Mouse (Mus musculus) frontal cortex, postnatal 25 days (tissue): ENCODE measurements around the gene Lrrc52.

ENCODE experiments used
- DNase-seq, 2 experiments: peaks; one replicate each; pipeline ENCODE4 v3.0.0; 2022; ENCODE audit warnings: low spot score in 2 of 2

Gene Lrrc52

DNA sequence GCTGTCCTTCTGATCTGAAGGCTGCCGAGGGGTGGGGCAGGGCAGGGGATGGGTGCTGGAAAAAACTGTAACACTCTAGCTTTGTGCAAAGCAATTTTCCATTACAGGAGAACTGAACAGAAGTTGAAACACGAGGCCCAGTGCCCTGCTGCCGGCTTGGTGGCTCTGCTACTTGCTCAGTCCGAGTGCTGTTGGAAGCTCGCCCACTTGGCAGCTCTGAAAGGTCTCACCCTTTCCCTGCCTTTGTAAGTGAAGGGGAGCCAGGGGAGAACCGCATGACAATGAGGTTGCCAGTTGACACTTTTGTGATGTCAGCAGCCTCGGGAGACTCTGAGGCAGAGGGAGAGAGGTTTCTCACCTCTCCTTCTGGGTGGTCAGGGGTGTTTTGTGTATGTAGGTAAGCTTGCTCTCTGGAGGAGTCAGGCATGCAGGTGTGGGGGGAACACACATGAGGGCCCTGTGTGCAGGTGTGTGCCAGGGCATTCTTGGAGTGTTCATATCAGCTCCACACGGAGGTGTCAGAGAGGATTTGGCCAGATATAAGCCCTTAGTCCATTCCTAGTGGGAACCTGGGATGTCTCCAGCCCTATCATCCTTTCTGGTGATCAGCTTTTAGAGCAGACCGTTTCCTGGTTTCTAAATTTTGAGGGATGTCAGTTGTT lies at the start of gene Lrrc52:
Gene Lrrc52, minus strand, starts transcription at position 16 of the 662 bp plus-strand sequence.
- DNase-seq: no peak

DNA sequence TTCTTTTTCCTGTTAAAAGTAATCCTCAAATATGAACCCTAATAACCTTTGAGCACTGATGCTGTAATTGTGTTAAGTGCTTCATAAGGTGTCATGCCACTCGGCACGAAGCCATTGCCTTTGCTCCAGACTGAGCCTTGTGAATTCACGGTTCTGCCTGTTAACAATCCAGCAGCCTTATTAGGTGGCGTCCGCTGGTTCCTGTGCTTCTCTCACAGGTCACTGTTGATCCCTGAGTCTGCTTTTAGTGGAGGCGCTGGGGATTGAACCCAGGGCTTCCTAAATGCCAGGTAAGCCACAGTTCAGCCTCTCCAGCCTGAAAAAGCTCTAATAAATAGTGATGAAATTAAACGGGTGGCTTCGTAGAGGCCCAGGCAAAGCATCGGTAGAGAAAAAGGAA lies 45.0 kb upstream of the Lrrc52 start:
- DNase-seq: no peak

- no peak for DNase-seq
Measured at GRCm38 (mm10) chr1:167506048-167506447, 39.5 kb upstream of the Lrrc52 start.

DNA sequence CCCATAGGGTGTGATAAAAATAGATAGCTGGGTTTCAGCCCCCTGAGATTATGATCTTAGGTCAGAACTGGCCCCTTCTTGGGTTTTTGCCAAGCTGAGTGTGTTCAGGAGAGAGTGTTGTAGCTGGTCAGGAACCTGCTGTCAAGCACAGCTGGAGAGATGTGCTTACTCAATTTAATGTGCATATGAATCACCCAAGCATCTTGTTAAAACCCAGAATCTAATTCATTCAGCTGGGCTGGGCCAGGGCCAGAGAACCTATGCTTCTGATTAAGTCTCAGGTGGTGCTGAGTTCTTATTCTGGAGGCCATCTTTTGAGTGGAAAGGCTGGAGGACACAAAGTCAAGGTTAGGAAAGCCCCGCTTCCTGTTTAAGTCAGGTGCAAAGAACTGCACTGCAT lies 38.8 kb upstream of the Lrrc52 start:
- no peak for DNase-seq

DNA sequence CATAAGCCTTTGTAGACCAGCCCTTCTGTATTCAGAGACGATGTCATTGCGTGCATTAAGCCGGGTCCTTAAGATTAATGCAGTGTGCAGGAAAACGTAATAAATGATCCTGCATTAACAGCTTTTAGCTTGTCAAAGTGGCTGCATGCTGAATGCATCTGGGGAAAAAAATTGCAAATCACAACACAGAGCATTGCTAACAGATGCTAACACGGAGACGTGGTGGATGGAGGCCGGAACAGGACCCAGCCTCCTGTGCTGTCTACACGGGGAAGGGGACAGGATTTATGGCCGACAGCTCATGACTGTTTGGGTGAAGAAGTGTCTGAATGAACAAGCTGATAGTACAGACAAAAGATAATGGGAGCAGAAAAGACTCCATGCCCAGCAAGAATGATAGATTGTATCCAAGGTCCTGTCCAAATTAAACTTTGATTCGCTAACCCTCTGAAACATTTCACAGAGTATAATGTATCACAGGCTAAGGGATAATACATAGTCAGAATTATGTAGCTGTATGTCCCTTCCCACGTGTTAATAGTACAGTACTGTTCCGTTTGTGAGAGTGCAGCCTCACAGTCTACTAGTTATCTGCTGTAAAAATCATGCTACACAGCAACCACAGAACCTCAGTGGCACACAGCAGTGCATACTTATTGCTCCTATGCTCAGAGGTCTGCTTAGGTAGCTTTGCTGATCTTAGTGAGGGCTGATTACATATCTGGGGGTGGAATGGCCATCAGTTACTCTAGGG lies 32.7 kb upstream of the Lrrc52 start:
- DNase-seq: no peak

GRCm38 (mm10) chr1:167497991-167498390 lies 31.4 kb upstream of the Lrrc52 start:
- DNase-seq: no peak

GRCm38 (mm10) chr1:167497560-167497959 lies 31.0 kb upstream of the Lrrc52 start:
- no peak for DNase-seq

- no peak for DNase-seq
Measured at GRCm38 (mm10) chr1:167491501-167491900, 24.9 kb upstream of the Lrrc52 start.

GRCm38 (mm10) chr1:167487933-167488332 lies 21.4 kb upstream of the Lrrc52 start:
- no peak for DNase-seq

DNA sequence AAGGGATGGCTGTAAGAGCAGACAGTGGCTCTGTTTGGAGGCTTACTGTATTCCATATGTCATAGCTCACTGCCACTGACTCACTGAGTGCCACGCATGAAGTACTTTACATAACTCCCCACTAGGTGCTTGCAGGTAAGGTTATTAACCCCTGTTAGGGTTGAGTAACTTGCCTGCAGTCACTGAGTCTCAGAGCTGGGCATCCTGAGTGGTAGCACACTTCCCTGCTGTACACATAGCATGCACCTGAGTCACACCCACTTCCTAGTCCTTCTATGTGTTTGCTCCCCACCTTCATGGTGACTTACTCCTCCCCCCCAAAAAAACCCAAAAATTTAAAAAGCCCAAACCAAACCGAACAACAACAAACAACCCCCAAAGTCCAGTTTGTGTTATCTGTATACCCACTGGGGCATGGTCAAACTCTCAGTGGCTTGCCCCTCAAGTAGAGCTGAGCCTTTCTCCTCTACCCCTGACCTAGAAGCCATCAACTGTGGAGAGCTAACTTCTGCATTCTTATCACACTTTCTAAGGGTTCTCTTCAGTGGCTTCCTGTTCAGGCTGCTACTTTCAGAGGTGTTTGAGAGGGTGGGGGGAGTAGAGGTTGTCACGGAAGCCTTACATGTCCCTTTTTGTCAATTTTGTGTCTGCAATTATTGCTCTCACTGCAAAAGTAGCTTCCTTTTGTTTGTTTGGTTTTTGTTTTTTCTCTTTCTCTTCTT lies 20.5 kb upstream of the Lrrc52 start:
- DNase-seq: no peak

- DNase-seq: no peak
Measured at GRCm38 (mm10) chr1:167482863-167483262, 16.3 kb upstream of the Lrrc52 start.

GRCm38 (mm10) chr1:167473585-167473984 lies 7.0 kb upstream of the Lrrc52 start:
- DNase-seq: no peak

- no peak for DNase-seq
Measured at GRCm38 (mm10) chr1:167467916-167468315, 1.3 kb upstream of the Lrrc52 start.

DNA sequence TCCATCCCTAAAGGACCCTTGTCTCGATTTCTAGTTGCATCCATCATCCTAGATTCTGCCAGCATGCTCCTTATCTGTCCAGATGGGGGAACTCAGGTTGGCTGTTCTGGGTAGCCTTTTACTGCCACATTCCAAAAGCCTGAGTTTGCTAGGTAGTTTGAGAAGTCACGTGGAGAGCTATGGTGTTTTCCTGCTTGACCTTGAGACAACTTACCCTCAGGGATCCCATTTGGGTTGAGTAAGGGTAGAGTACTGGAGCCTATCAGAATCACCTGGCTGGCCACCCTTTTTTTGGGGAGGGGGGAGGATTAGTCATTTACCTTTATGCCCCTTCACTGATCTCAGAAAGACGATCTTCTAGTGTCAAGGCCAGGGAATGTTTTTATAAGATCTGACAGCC lies 9.3 kb downstream of the Lrrc52 start:
- DNase-seq: no peak

- DNase-seq: no peak
Measured at GRCm38 (mm10) chr1:167453048-167453447, 13.5 kb downstream of the Lrrc52 start.

GRCm38 (mm10) chr1:167452456-167452855 lies 14.1 kb downstream of the Lrrc52 start:
- no peak for DNase-seq

GRCm38 (mm10) chr1:167448598-167448997 lies 18.0 kb downstream of the Lrrc52 start:
- DNase-seq: no peak

DNA sequence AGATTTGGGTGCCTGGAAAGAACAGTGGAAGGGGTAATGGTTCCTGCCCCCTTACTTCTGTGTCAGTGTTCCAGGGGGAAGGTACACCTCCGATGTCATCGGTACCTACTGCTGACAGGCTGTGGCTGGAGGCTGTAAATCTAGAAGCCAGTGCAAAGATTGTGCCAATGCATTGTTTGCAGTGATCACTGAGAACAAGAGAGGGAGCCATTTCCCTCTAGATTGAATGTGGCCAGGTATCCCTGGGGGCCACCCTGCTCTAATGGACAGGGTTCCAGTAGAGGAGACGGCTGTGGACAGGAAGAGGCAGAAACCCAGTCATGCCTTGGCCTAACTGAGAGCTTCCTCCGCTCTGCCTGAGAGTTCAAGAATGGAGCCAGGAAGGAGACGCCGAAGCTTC lies 18.5 kb downstream of the Lrrc52 start:
- no peak for DNase-seq

GRCm38 (mm10) chr1:167446516-167446915 lies 20.1 kb downstream of the Lrrc52 start:
- DNase-seq: no peak

DNA sequence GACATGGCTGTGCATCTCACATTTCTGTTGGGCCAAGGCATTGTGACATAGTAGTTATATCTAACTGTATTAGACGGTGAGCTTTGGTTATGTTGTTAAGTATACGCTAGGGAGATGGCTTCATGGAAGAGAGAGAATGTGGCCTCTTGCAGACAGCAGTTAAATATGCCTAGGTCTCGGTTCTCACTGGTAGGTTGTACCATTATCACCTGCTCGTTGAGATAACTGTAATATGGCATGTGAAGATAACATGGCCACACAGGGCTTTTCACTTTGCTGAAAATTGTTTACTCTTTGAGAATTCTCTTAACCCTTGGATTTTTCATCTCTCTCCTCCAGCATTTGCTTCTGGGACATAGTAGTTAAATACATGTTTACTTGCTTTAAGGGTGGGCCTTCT lies 21.4 kb downstream of the Lrrc52 start:
- no peak for DNase-seq

- no peak for DNase-seq
Measured at GRCm38 (mm10) chr1:167438231-167438885, 28.2 kb downstream of the Lrrc52 start.

DNA sequence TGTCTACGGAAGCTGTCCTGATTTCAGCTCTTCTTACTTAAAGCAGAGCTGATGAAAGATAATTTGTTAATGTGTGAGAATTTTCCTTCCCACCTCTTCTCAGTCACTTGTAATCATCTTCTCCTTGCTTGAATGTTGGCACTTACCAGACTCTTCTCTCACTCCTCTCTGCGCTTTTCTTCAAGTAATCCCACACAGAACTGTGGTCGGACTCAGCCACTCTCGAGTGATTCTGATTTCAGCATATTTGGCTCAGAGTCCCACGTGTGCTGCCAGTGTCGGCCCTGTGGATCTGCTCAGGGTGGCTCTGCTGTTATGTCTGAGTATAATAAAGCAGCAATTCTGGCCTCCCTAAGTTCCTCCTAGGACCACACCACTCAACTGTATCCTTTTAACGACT lies 29.5 kb downstream of the Lrrc52 start:
- no peak for DNase-seq
